Mouse (Mus musculus): ENCODE results near the gene Fam241b.

Gene Fam241b

GRCm38 (mm10) chr10:62070636-62071035, 73.1 kb downstream of the Fam241b start:
- DNase-seq (ENCODE audit: low spot score in 2 of 2): no peak

- no peak for DNase-seq (ENCODE audit: low spot score in 2 of 2)
Observed at GRCm38 (mm10) chr10:62069946-62070345, 73.8 kb downstream of the Fam241b start.

GRCm38 (mm10) chr10:62069398-62069797, 74.3 kb downstream of the Fam241b start:
- no peak for DNase-seq (ENCODE audit: low spot score in 2 of 2)

GRCm38 (mm10) chr10:62068532-62068931, 75.2 kb downstream of the Fam241b start:
- peak in 1 of 2 experiments; percentile 19 for DNase-seq (ENCODE audit: low spot score in 2 of 2)

- no peak for DNase-seq (ENCODE audit: low spot score in 2 of 2)
Observed at GRCm38 (mm10) chr10:62066213-62066612, 77.5 kb downstream of the Fam241b start.

GRCm38 (mm10) chr10:62062786-62063185, 80.9 kb downstream of the Fam241b start:
- no peak for DNase-seq (ENCODE audit: low spot score in 2 of 2)

- DNase-seq (ENCODE audit: low spot score in 2 of 2): no peak
Observed at GRCm38 (mm10) chr10:62060969-62061678, 82.6 kb downstream of the Fam241b start.

- no peak for DNase-seq (ENCODE audit: low spot score in 2 of 2)
Observed at GRCm38 (mm10) chr10:62060224-62060913, 83.4 kb downstream of the Fam241b start.

- no peak for DNase-seq (ENCODE audit: low spot score in 2 of 2)
Observed at GRCm38 (mm10) chr10:62058508-62059375, 85.0 kb downstream of the Fam241b start.

All from left cerebral cortex, adult 9 months (tissue).